Mouse (Mus musculus) embryonic facial prominence, embryonic 14.5 days (tissue): ENCODE data around the gene Sema7a. TPM values are rescaled to one million over a fixed set of nuclear protein-coding genes. Genes with fewer than 3 reads are reported as not detected.

Experiments used
- ATAC-seq: fragments of 200-750 bp; cut with Nextera tagmentation; 2 replicates; pipeline ENCODE4 v1.8.0; 2017; ENCODE audit warnings: low read depth, moderate number of reproducible peaks, moderate TSS enrichment
- DNase-seq: peaks from one replicate; pipeline ENCODE4 v3.0.0-alpha.2; 2015; ENCODE audit warnings: low spot score
- H3K27ac ChIP-seq: fragments of 300-500 bp; sonication (generic); replicated peaks from 2 replicates; pipeline ENCODE4 v1.5.1; 2014; ENCODE audit warnings: low read depth, mild to moderate bottlenecking, low read length, moderate library complexity
- H3K27me3 ChIP-seq: fragments of 300-500 bp; sonication (generic); replicated peaks from 2 replicates; pipeline ENCODE4 v1.6.1; 2014; ENCODE audit warnings: low read length; ENCODE audit not compliant: control insufficient read depth, insufficient read depth
- H3K36me3 ChIP-seq: fragments of 300-500 bp; sonication (generic); 2 replicates; pipeline ENCODE4 v1.6.1; 2014; ENCODE audit warnings: low read length, mixed read lengths; ENCODE audit not compliant: control insufficient read depth, insufficient read depth
- H3K4me1 ChIP-seq: fragments of 300-500 bp; sonication (generic); 2 replicates; pipeline ENCODE4 v1.6.1; 2014; ENCODE audit warnings: antibody characterized with exemption, low read length; ENCODE audit not compliant: control insufficient read depth, insufficient read depth
- H3K4me2 ChIP-seq: fragments of 300-500 bp; sonication (generic); 2 replicates; pipeline ENCODE4 v1.6.1; 2014; ENCODE audit warnings: low read depth, mild to moderate bottlenecking, low read length, moderate library complexity, mixed read lengths
- H3K4me3 ChIP-seq: fragments of 300-500 bp; sonication (generic); 2 replicates; pipeline ENCODE4 v1.5.1; 2014; ENCODE audit warnings: low read depth, mild to moderate bottlenecking, low read length
- H3K9ac ChIP-seq: fragments of 300-500 bp; sonication (generic); 2 replicates; pipeline ENCODE4 v1.6.1; 2014; ENCODE audit warnings: low read depth, mild to moderate bottlenecking, low read length, moderate library complexity, mixed read lengths
- H3K9me3 ChIP-seq: fragments of 300-500 bp; sonication (generic); 2 replicates; pipeline ENCODE4 v1.6.1; 2016; ENCODE audit warnings: low read length; ENCODE audit not compliant: control insufficient read depth
- WGBS: fragments of 180-500 bp; shearing (Covaris S2); extraction: QIAGEN DNeasy Blood & Tissue Kit; methylation state at CpG from one replicate; pipeline ENCODE4 v1.1.7; 2014; 5-methylcytosine and 5-hydroxymethylcytosine counted together
- polyA plus RNA-seq: library from polyadenylated mRNA; unstranded; fragments of >200 nt; fragmentation: Nextera tagmentation; extraction: Ambion mirVana; gene quantifications from 2 replicates; pipeline ENCODE4 v1.2.1, GENCODE M21; 2014

Sema7a gene
- polyA plus RNA-seq, 1 experiment from 2014 or later: 1.2 TPM

- no peak overlapping the region for H3K4me2 ChIP-seq
- H3K27me3 ChIP-seq: no peaks in the 10 kb centered on the region
- no peak overlapping the region for H3K27ac ChIP-seq
- ATAC-seq: no peak; the same call in 1 of the 2 replicates
- H3K9ac ChIP-seq: no peak overlapping the region
- H3K4me3 ChIP-seq: no peak overlapping the region
- H3K4me1 ChIP-seq: no peaks in the 10 kb centered on the region
- 68% methylated on average over 12 of the region's 12 CpGs for WGBS
- no peaks in the 10 kb centered on the region for H3K36me3 ChIP-seq
- no peaks in the 10 kb centered on the region for H3K9me3 ChIP-seq
- no peak for DNase-seq
These were observed 68.6 kb downstream of the Sema7a start for GRCm38 (mm10) chr9:58008336-58009014.

DNA sequence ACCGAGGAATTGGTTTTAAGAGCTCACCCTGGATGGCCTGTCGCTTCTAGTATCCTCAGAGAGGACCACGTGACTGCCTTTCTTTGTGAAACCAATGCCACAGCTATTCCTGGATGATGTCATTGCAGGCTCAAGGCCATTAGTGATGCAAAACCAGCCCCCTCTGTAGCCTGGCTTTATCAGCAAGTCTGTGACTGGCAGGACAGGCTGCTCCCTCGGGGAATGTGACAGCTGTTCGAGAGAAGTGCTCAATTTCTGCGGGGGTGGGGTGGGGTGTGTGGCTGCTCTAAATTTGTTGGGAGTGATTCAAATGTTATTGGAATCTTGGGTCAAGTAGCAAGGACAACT, 69.1 kb downstream of the Sema7a start:
- no peaks in the 10 kb centered on the region for H3K27me3 ChIP-seq
- H3K9me3 ChIP-seq: no peaks in the 10 kb centered on the region
- H3K4me3 ChIP-seq: no peak overlapping the region
- no peak overlapping the region for H3K4me2 ChIP-seq
- peak; percentile 85 for ATAC-seq
- no peaks in the 10 kb centered on the region for H3K36me3 ChIP-seq
- whole genome bisulfite sequencing: 10% methylated on average over 6 of the region's 6 CpGs
- H3K4me1 ChIP-seq: no peaks in the 10 kb centered on the region
- peak; percentile 93 for DNase-seq
- no peak overlapping the region for H3K27ac ChIP-seq
- no peak overlapping the region for H3K9ac ChIP-seq

GRCm38 (mm10) chr9:58009588-58009987, 69.7 kb downstream of the Sema7a start:
- no peak overlapping the region for H3K4me2 ChIP-seq
- no peak for DNase-seq
- no peaks in the 10 kb centered on the region for H3K9me3 ChIP-seq
- 63% methylated on average over 3 of the region's 3 CpGs for WGBS
- H3K36me3 ChIP-seq: no peaks in the 10 kb centered on the region
- H3K4me1 ChIP-seq: no peaks in the 10 kb centered on the region
- no peaks in the 10 kb centered on the region for H3K27me3 ChIP-seq
- no peak overlapping the region for H3K27ac ChIP-seq
- no peak overlapping the region for H3K4me3 ChIP-seq
- no peak for ATAC-seq
- H3K9ac ChIP-seq: no peak overlapping the region

DNA sequence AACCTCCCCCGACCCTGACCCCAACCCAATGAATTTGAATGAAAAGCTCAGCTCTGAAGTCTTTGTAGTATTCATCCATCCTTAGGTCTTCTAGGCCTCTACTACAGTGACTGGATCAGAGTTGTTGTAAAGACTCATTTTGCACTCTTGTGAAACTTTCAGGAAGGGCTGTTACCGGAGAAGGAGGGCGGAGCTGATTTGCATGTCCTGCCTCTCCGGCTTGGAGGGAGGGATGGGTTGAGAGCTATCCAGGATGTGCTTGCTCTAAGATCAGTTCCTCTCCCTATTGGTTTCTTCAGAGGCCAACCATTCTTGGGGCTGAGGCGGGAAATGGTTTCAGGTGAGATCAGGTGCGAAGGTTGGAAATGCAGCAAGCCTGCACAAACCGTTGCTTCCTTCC, 71.1 kb downstream of the Sema7a start:
- H3K27me3 ChIP-seq: no peaks in the 10 kb centered on the region
- H3K27ac ChIP-seq: no peak overlapping the region
- no peak overlapping the region for H3K4me3 ChIP-seq
- H3K4me2 ChIP-seq: no peak overlapping the region
- 35% methylated on average over 7 of the region's 7 CpGs for WGBS
- H3K36me3 ChIP-seq: no peaks in the 10 kb centered on the region
- H3K9ac ChIP-seq: no peak overlapping the region
- ATAC-seq: no peak
- no peaks in the 10 kb centered on the region for H3K9me3 ChIP-seq
- H3K4me1 ChIP-seq: no peaks in the 10 kb centered on the region
- peak; percentile 75 for DNase-seq

DNA sequence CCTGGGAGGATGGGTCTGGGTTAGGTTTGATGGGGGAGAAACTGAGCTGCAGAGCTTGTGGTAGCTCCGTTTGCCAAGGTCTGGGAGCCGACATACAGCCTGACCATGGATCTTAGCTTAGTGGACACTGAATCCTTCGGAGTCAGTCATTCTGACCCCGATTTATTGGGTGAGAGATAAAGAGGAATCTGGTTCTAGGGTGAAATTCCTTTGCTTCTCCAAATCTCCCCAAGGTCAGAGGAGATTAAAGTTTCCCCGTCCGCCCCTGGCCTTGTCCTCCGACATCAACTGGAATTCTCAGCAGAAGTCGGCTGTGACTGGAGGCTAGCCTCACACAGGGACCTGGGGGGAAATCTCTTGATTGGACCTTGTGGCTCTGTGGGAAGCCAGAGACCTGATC, 71.6 kb downstream of the Sema7a start:
- no peak overlapping the region for H3K4me3 ChIP-seq
- no peaks in the 10 kb centered on the region for H3K4me1 ChIP-seq
- H3K27me3 ChIP-seq: no peaks in the 10 kb centered on the region
- H3K27ac ChIP-seq: no peak overlapping the region
- 86% methylated on average over 8 of the region's 8 CpGs for WGBS
- no peaks in the 10 kb centered on the region for H3K36me3 ChIP-seq
- H3K9ac ChIP-seq: no peak overlapping the region
- ATAC-seq (no peak), DNase-seq (no peak)
- no peak overlapping the region for H3K4me2 ChIP-seq
- H3K9me3 ChIP-seq: no peaks in the 10 kb centered on the region

Other genes with a start within 250 kb of the Sema7a start
- gene Edc3, start 231.6 kb upstream of the Sema7a start, polyA plus RNA-seq: 22.1 and 25.0 TPM in 2 replicates
- gene Clk3, start 174.3 kb upstream of the Sema7a start, polyA plus RNA-seq: 54.7 and 59.6 TPM in 2 replicates
- 3.8 and 4.1 TPM in 2 replicates for gene Arid3b, start 103.3 kb upstream of the Sema7a start, polyA plus RNA-seq
- gene Ubl7, start 29.1 kb upstream of the Sema7a start, polyA plus RNA-seq: 85.0 and 99.3 TPM in 2 replicates
- gene Cyp11a1, start 66.3 kb downstream of the Sema7a start, polyA plus RNA-seq: 5.9 and 7.0 TPM in 2 replicates
- gene Stra6, start 123.7 kb downstream of the Sema7a start, polyA plus RNA-seq: 10.5 and 16.1 TPM in 2 replicates
- gene Ccdc33, start 178.7 kb downstream of the Sema7a start, polyA plus RNA-seq: 0.25 and 0.54 TPM in 2 replicates